Mouse (Mus musculus): Measurements from ENCODE around the gene Hscb. TPM values are rescaled to one million over a fixed set of nuclear protein-coding genes. Genes with fewer than 3 reads are reported as not detected.

Hscb gene
- total and polyA plus RNA-seq, 2 experiments from 2014 or later = 9.2 to 9.6 TPM

DNA sequence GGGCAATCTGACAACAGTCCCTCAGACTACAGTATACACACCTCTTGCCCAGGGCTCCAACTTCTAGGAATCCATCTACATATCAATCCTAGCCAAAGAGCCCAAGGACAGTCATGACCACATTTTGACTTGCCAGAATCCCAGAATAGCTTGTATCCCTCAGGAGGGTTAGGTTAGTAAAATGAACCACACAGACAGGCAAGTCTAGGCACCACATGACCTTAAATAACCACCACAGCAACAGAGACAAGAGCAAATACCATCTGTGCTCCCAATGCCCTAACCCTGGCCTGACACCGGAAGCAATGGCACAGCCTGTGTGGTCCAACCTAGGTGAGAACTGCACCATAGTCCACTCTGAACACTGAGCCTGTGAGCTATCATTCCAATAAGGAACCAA is 32.9 kb downstream of the Hscb start:
- ATAC-seq (ENCODE audit: low FRiP score) (no peak), DNase-seq (ENCODE audit: low spot score) (no peak)
- TF ChIP-seq CTCF (IDR thresholded peaks at IDR 0.05) = no peak
- Histone ChIP-seq H3K27me3 (ENCODE audit: insufficient read depth, low read length) (no peaks in the 10 kb centered on the region), H3K4me1 (ENCODE audit: insufficient read depth, low read length) (peaks cover 5% of the 10 kb centered on the region; the same call in 1 of the 2 replicates), H3K27ac (ENCODE audit: low read depth, low read length) (no peak overlapping the region), H3K36me3 (ENCODE audit: insufficient read depth, low read length) (peaks cover 7% of the 10 kb centered on the region), H3K4me2 (ENCODE audit: low read depth, low read length, poor library complexity, severe bottlenecking) (no peak overlapping the region), H3K4me3 (ENCODE audit: low read depth, low read length) (no peak overlapping the region), H3K9me3 (ENCODE audit: low read length) (no peaks in the 10 kb centered on the region), H3K9ac (replicated peaks; ENCODE audit: low read length, poor library complexity, severe bottlenecking) (no peak overlapping the region)
- WGBS = 97% methylated on average over 1 of the region's 1 CpGs

DNA sequence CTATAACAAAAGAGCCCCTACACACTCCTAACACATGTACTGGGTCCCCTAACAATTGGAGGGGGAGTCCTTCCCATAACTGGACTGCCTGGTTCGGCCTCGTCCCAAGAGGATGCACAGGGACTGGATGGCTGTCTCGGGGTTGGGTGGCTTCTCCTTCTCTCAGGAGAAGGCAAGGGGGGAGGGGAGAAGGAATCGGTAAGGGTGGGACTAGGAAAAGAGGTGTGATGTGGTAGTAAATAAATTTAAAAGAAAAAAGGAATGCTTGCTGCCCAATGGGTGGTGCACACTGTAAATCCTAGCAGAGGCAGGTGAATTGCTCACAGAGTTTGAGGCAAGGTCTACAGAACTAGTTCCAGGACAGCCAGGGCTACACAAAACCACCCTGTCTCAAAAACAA is 33.4 kb downstream of the Hscb start:
- Histone ChIP-seq H3K4me1 (ENCODE audit: insufficient read depth, low read length) (peaks cover 5% of the 10 kb centered on the region; the same call in 1 of the 2 replicates), H3K36me3 (ENCODE audit: insufficient read depth, low read length) (peaks cover 8% of the 10 kb centered on the region), H3K9ac (replicated peaks; ENCODE audit: low read length, poor library complexity, severe bottlenecking) (no peak overlapping the region), H3K4me2 (ENCODE audit: low read depth, low read length, poor library complexity, severe bottlenecking) (no peak overlapping the region), H3K27ac (ENCODE audit: low read depth, low read length) (no peak overlapping the region), H3K4me3 (ENCODE audit: low read depth, low read length) (no peak overlapping the region), H3K9me3 (ENCODE audit: low read length) (no peaks in the 10 kb centered on the region), H3K27me3 (ENCODE audit: insufficient read depth, low read length) (no peaks in the 10 kb centered on the region)
- TF ChIP-seq CTCF (IDR thresholded peaks at IDR 0.05) = no peak
- no peak for ATAC-seq (ENCODE audit: low FRiP score)
- no peak for DNase-seq (ENCODE audit: low spot score)
- 88% methylated on average over 4 of the region's 4 CpGs for WGBS

DNA sequence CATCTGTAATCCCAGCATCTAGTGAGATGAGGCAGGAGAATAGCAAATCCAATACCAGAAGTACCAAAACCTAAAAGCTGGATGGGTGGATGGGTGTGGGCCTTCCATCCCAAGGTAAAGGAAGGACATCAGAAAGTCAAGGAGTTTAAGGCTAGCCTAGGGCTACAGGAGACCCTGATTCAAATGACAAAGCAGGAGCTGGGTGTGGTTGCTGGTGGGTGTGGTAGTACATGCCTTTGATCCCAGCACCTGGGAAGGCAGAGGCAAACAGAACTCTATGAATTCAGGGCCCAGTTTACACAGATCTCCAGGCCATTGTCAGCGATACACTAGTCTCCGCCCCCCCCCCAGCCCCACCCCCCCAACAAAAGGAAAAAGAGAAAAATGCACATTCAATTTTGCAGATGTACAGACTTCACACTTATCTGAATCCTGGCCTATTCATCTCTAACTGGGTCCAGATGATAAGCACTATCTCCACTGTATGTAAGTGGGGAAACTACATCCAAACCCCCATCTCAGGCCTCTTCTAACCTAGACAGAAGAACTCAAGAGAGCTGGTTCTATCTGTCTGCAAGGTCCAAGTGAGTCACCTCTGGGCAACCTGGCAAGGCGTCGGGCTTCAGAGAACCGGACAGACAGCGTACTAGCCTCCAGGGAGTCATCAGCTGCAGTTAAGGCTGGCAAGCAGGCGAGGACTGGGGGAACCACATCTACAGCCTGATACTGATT is 35.4 kb downstream of the Hscb start:
- Histone ChIP-seq H3K27ac (ENCODE audit: low read depth, low read length) (no peak overlapping the region), H3K4me3 (ENCODE audit: low read depth, low read length) (no peak overlapping the region), H3K9ac (replicated peaks; ENCODE audit: low read length, poor library complexity, severe bottlenecking) (no peak overlapping the region), H3K27me3 (ENCODE audit: insufficient read depth, low read length) (no peaks in the 10 kb centered on the region), H3K4me2 (ENCODE audit: low read depth, low read length, poor library complexity, severe bottlenecking) (no peak overlapping the region), H3K4me1 (ENCODE audit: insufficient read depth, low read length) (peaks cover 5% of the 10 kb centered on the region; the same call in 1 of the 2 replicates), H3K9me3 (ENCODE audit: low read length) (no peaks in the 10 kb centered on the region), H3K36me3 (ENCODE audit: insufficient read depth, low read length) (peaks cover 19% of the 10 kb centered on the region)
- 90% methylated on average over 7 of the region's 7 CpGs for WGBS
- DNase-seq (ENCODE audit: low spot score) = no peak
- no peak for TF ChIP-seq CTCF (IDR thresholded peaks at IDR 0.05)
- ATAC-seq (ENCODE audit: low FRiP score) = no peak

DNA sequence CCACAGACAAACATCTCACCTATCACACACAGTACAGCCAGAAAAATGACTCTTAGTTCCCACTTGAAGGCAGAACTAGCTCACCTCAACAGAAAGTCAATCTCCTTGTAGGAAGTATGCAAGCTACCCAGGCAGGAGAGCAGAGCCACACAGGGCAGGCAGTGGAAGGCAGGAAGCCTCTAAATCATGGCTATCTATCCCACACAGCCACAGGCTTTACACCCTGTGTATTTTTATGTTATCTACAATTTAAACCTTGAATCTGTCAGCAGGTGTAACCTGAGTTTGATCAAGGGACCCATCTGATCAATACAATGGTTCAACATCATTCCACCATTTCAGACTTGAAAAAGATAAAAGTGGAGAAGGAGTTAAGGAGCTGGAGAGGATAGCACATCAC is 36.8 kb downstream of the Hscb start:
- no peak overlapping the region for H3K27ac ChIP-seq (ENCODE audit: low read depth, low read length)
- H3K36me3 ChIP-seq (ENCODE audit: insufficient read depth, low read length) = peaks cover 28% of the 10 kb centered on the region
- no peak overlapping the region for H3K4me2 ChIP-seq (ENCODE audit: low read depth, low read length, poor library complexity, severe bottlenecking)
- no peak for TF ChIP-seq CTCF (IDR thresholded peaks at IDR 0.05)
- DNase-seq (ENCODE audit: low spot score) (no peak), ATAC-seq (ENCODE audit: low FRiP score) (no peak)
- no peaks in the 10 kb centered on the region for H3K9me3 ChIP-seq (ENCODE audit: low read length)
- no peaks in the 10 kb centered on the region for H3K27me3 ChIP-seq (ENCODE audit: insufficient read depth, low read length)
- H3K4me1 ChIP-seq (ENCODE audit: insufficient read depth, low read length) = peaks cover 4% of the 10 kb centered on the region; the same call in 1 of the 2 replicates
- no peak overlapping the region for H3K4me3 ChIP-seq (ENCODE audit: low read depth, low read length)
- H3K9ac ChIP-seq (replicated peaks; ENCODE audit: low read length, poor library complexity, severe bottlenecking) = no peak overlapping the region

DNA sequence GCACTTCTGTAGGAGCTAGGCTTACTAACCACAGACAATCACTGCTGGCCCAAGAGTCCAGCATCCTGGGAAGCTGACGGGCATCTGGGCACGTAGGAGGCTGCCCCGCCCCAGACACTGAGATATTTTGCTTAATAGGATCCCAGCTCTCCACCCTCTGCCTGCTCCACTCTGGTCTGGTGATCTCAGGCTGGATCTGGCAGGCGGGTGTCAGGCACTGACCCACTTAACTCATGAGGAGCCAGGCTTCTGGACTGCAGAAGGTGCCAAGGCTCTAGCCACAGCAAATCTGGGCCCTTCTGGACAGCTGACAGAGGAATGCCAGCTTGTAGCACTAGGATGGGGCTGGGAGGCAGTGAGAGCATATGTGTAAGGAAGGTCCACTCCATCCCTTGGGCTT is 37.4 kb downstream of the Hscb start:
- H3K4me3 ChIP-seq (ENCODE audit: low read depth, low read length) = no peak overlapping the region
- ATAC-seq (ENCODE audit: low FRiP score) = no peak
- no peak overlapping the region for H3K27ac ChIP-seq (ENCODE audit: low read depth, low read length)
- no peaks in the 10 kb centered on the region; the same call in 1 of the 2 replicates for H3K4me1 ChIP-seq (ENCODE audit: insufficient read depth, low read length)
- no peak overlapping the region for H3K4me2 ChIP-seq (ENCODE audit: low read depth, low read length, poor library complexity, severe bottlenecking)
- peaks cover 34% of the 10 kb centered on the region for H3K36me3 ChIP-seq (ENCODE audit: insufficient read depth, low read length)
- no peak overlapping the region for H3K9ac ChIP-seq (replicated peaks; ENCODE audit: low read length, poor library complexity, severe bottlenecking)
- no peak for TF ChIP-seq CTCF (IDR thresholded peaks at IDR 0.05)
- peak; percentile 18 for DNase-seq (ENCODE audit: low spot score)
- no peaks in the 10 kb centered on the region for H3K27me3 ChIP-seq (ENCODE audit: insufficient read depth, low read length)
- WGBS = 89% methylated on average over 4 of the region's 4 CpGs
- H3K9me3 ChIP-seq (ENCODE audit: low read length) = no peaks in the 10 kb centered on the region

DNA sequence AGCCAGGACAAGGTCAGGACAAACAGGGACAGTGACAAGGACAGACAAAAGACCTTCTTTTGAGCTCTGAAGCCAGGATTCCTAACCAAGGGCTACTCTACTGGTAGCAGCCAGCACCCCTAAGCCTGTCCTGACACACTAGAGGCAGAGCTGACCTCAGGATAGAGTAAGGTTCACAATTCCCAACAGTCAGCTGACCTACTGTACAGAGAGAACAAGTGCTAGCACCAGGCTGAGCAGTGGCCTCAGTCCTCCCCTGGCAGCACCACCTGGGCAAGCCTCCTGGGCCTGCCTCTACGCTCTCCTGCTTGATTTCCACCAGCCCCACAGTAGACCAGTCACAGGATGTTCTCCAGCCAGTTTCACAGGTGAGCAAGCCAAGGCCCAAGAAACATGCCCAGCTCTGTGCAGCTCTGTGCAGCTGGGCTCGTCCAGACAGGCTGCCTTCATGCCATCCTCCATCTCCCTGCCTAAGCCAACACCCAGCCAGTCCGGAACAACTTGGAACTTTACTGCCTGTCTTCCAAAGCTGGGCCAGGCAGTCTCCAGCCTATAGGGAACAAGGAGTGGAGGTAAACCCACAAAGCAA is 38.4 kb downstream of the Hscb start:
- no peak overlapping the region for H3K27ac ChIP-seq (ENCODE audit: low read depth, low read length)
- TF ChIP-seq CTCF (IDR thresholded peaks at IDR 0.05) = no peak
- H3K4me3 ChIP-seq (ENCODE audit: low read depth, low read length) = no peak overlapping the region
- no peaks in the 10 kb centered on the region for H3K4me1 ChIP-seq (ENCODE audit: insufficient read depth, low read length)
- no peak for ATAC-seq (ENCODE audit: low FRiP score)
- H3K36me3 ChIP-seq (ENCODE audit: insufficient read depth, low read length) = peaks cover 42% of the 10 kb centered on the region
- no peaks in the 10 kb centered on the region for H3K9me3 ChIP-seq (ENCODE audit: low read length)
- no peak for DNase-seq (ENCODE audit: low spot score)
- H3K4me2 ChIP-seq (ENCODE audit: low read depth, low read length, poor library complexity, severe bottlenecking) = no peak overlapping the region
- 92% methylated on average over 3 of the region's 3 CpGs for WGBS
- H3K27me3 ChIP-seq (ENCODE audit: insufficient read depth, low read length) = no peaks in the 10 kb centered on the region
- no peak overlapping the region for H3K9ac ChIP-seq (replicated peaks; ENCODE audit: low read length, poor library complexity, severe bottlenecking)
